In the genomic region with DNA sequence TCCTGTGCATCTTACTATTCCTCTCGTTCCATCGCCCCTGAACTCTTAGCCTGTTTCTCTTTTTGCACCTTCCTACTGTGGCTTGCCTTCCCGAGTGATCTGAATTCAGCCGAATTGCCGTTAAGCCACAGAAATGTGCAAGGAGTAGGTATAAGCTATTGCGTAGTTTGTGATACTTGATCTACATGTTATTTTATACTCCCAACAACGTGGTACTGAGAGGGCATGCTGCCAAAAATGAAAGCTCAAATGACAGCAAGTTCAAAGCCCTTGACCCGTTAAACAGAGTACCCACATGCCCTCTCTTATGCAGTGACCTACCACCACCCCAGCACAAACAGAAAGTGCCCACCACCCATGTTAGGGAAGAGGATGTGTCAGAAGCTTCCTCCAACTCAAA, we compare ENCODE assay signal across 9 mouse cellular contexts. TPM values are rescaled to one million over a fixed set of nuclear protein-coding genes. Genes with fewer than 3 reads are reported as not detected.
DNase-seq lines count a peak whose midpoint lies in the region; ATAC-seq and TF ChIP-seq lines count a peak whose summit lies in the region.
"Had no signal": no experiment of that assay in that cellular context is flagged by ENCODE, and none has a peak within 500 bp of the region (broad histone marks: within the 10 kb centered on the region; RNA-seq: fewer than 3 reads in every experiment).

No protein-coding gene starts in this region.

- no peaks in the 10 kb centered on the region for H3K9me3 ChIP-seq in embryonic facial prominence, embryonic 12.5 days
- H3K9me3 ChIP-seq in midbrain, embryonic 13.5 days = no peaks in the 10 kb centered on the region

- no peaks in the 10 kb centered on the region for H3K27me3 ChIP-seq in embryonic facial prominence, embryonic 12.5 days
- no peaks in the 10 kb centered on the region for H3K27me3 ChIP-seq in midbrain, embryonic 13.5 days

- H3K36me3 ChIP-seq in embryonic facial prominence, embryonic 12.5 days = peaks cover 40% of the 10 kb centered on the region
- H3K36me3 ChIP-seq in midbrain, embryonic 13.5 days = peaks cover 32% of the 10 kb centered on the region

- WGBS in embryonic facial prominence, embryonic 12.5 days = 6% methylated on average over 8 of the region's 8 CpGs
- 8% methylated on average over 8 of the region's 8 CpGs for WGBS in midbrain, embryonic 13.5 days

- ATAC-seq in embryonic facial prominence, embryonic 12.5 days (ENCODE audit: insufficient number of reproducible peaks, insufficient read depth, low FRiP score, low TSS enrichment) = no peak
- ATAC-seq in midbrain, embryonic 13.5 days = no peak

- H3K4me1 ChIP-seq in embryonic facial prominence, embryonic 12.5 days = peaks cover 12% of the 10 kb centered on the region
- H3K4me1 ChIP-seq in midbrain, embryonic 13.5 days (replicated peaks) = peaks cover 23% of the 10 kb centered on the region

- DNase-seq in left cerebral cortex, adult 2 months (ENCODE audit: extremely low spot score in 1 of 2, low spot score in 2 of 2) = peak in 1 of 2 experiments; percentile 9
- DNase-seq in left cerebral cortex, postnatal 36 days (ENCODE audit: low spot score in 2 of 2) = no peak
- DNase-seq in kidney, adult 9 months = peak; percentile 26
- no peak for DNase-seq in thymus, postnatal 10 days (ENCODE audit: low spot score in 2 of 2)
- DNase-seq in spleen, adult 12 weeks (ENCODE audit: low spot score) = no peak
- DNase-seq in layer of hippocampus, postnatal 10 days (ENCODE audit: low spot score in 2 of 2) = no peak

- H3K4me2 ChIP-seq in embryonic facial prominence, embryonic 12.5 days (replicated peaks) = peak overlapping the region; percentile 66
- H3K4me2 ChIP-seq in midbrain, embryonic 13.5 days (replicated peaks) = peak overlapping the region; percentile 95

- H3K4me3 ChIP-seq in left cerebral cortex, adult 2 months = peak overlapping the region; percentile 87
- H3K4me3 ChIP-seq in embryonic facial prominence, embryonic 12.5 days = peak overlapping the region; percentile 97
- peak overlapping the region; percentile 75 for H3K4me3 ChIP-seq in midbrain, embryonic 13.5 days (replicated peaks)

- no peak for TF ChIP-seq CTCF in left cerebral cortex, adult 2 months (IDR thresholded peaks at IDR 0.05)

- intact Hi-C loops in left cerebral cortex, adult 2 months (cut with DNase I) = loop anchor here (1.0 to 10.0 kb wide), 3 partner anchors 84 to 1070 kb away; no protein-coding TSS in a partner anchor
- intact Hi-C loops in left cerebral cortex, postnatal 36 days (cut with DNase I) = loop anchor here (5.0 kb wide), 2 partner anchors 83 to 118 kb away; a partner anchor contains a TSS

- H3K9ac ChIP-seq in embryonic facial prominence, embryonic 12.5 days = peak overlapping the region; percentile 94
- peak overlapping the region; percentile 84 for H3K9ac ChIP-seq in midbrain, embryonic 13.5 days (replicated peaks)

- H3K27ac ChIP-seq in left cerebral cortex, adult 2 months = peak overlapping the region; percentile 84
- no peak overlapping the region for H3K27ac ChIP-seq in embryonic facial prominence, embryonic 12.5 days
- no peak overlapping the region for H3K27ac ChIP-seq in midbrain, embryonic 13.5 days

RNA-seq across cellular contexts. Expression of a gene that starts 0.6 kb away (rescaled TPM):
- total RNA-seq in left cerebral cortex, adult 2 months (2021) = 10 to 100 TPM; 95.6 to 96.2 TPM
- total RNA-seq in left cerebral cortex, postnatal 36 days (2021) = 10 to 100 TPM; 89.7 to 96.0 TPM
- polyA plus RNA-seq in embryonic facial prominence, embryonic 12.5 days (2016; fragmentation: Nextera tagmentation; extraction: Ambion mirVana) = 93.5 and 97.4 TPM in 2 replicates
- 78.2 and 78.7 TPM in 2 replicates for polyA plus RNA-seq in midbrain, embryonic 13.5 days (2015; fragmentation: Nextera tagmentation; extraction: Ambion mirVana)
- total RNA-seq in layer of hippocampus, postnatal 10 days (2021) = 100 to 1,000 TPM; 121 to 130 TPM

RNA-seq across cellular contexts. Expression of a gene that starts 4.9 kb away (rescaled TPM):
- under 1 TPM; 0.40 to 0.48 TPM for total RNA-seq in left cerebral cortex, adult 2 months (2021)
- total RNA-seq in left cerebral cortex, postnatal 36 days (2021) = under 1 TPM; 0.52 TPM
- 0.04 and 0.08 TPM in 2 replicates for polyA plus RNA-seq in embryonic facial prominence, embryonic 12.5 days (2016; fragmentation: Nextera tagmentation; extraction: Ambion mirVana)
- not detected in 2 replicates for polyA plus RNA-seq in midbrain, embryonic 13.5 days (2015; fragmentation: Nextera tagmentation; extraction: Ambion mirVana)
- total RNA-seq in layer of hippocampus, postnatal 10 days (2021) = under 1 TPM; 0.29 to 0.43 TPM

RNA-seq across cellular contexts. Expression of a gene that starts 15.3 kb away (rescaled TPM):
- 100 to 1,000 TPM; 140 to 148 TPM for total RNA-seq in left cerebral cortex, adult 2 months (2021)
- total RNA-seq in left cerebral cortex, postnatal 36 days (2021) = 100 to 1,000 TPM; 106 to 143 TPM
- 7.3 and 9.2 TPM in 2 replicates for polyA plus RNA-seq in embryonic facial prominence, embryonic 12.5 days (2016; fragmentation: Nextera tagmentation; extraction: Ambion mirVana)
- 37.9 and 40.9 TPM in 2 replicates for polyA plus RNA-seq in midbrain, embryonic 13.5 days (2015; fragmentation: Nextera tagmentation; extraction: Ambion mirVana)
- total RNA-seq in layer of hippocampus, postnatal 10 days (2021) = 100 to 1,000 TPM; 162 to 173 TPM
- total RNA-seq: common myeloid progenitor, adult 5-6 weeks had no signal

RNA-seq across cellular contexts. Expression of a gene that starts 40.6 kb away (rescaled TPM):
- total RNA-seq in left cerebral cortex, adult 2 months (2021) = not detected
- total RNA-seq in left cerebral cortex, postnatal 36 days (2021) = not detected
- polyA plus RNA-seq in embryonic facial prominence, embryonic 12.5 days (2016; fragmentation: Nextera tagmentation; extraction: Ambion mirVana) = not detected in 2 replicates
- not detected in 2 replicates for polyA plus RNA-seq in midbrain, embryonic 13.5 days (2015; fragmentation: Nextera tagmentation; extraction: Ambion mirVana)
- total RNA-seq in layer of hippocampus, postnatal 10 days (2021) = not detected
- total RNA-seq: common myeloid progenitor, adult 5-6 weeks had no signal

RNA-seq across cellular contexts. Expression of a gene that starts 50.0 kb away (rescaled TPM):
- not detected for total RNA-seq in left cerebral cortex, adult 2 months (2021)
- not detected for total RNA-seq in left cerebral cortex, postnatal 36 days (2021)
- not detected in 2 replicates for polyA plus RNA-seq in embryonic facial prominence, embryonic 12.5 days (2016; fragmentation: Nextera tagmentation; extraction: Ambion mirVana)
- not detected in 2 replicates for polyA plus RNA-seq in midbrain, embryonic 13.5 days (2015; fragmentation: Nextera tagmentation; extraction: Ambion mirVana)
- not detected for total RNA-seq in layer of hippocampus, postnatal 10 days (2021)
- total RNA-seq: common myeloid progenitor, adult 5-6 weeks had no signal
